Mouse (Mus musculus) kidney, adult 2 months (tissue): ENCODE measurements around the gene Adh5.
"Not testable (repeated sequence)": the region's sequence is repeated elsewhere in the genome, so short reads cannot be mapped to it uniquely, and the experiment has no call there.

Source experiments
- CTCF ChIP-seq: fragments of 200-500 bp; conservative IDR thresholded peaks from 2 replicates; pipeline ENCODE4 v1.5.1; 2011; ENCODE audit warnings: low read depth, mild to moderate bottlenecking, control low read depth, low read length, moderate library complexity, mixed read lengths; ENCODE audit not compliant: insufficient read depth, insufficient read length
- POLR2A ChIP-seq: fragments of 200-500 bp; IDR thresholded peaks from one replicate; pipeline ENCODE4 v1.6.1; 2011; ENCODE audit warnings: low read depth, low read length, control low read depth

- not testable (repeated sequence) for TF ChIP-seq CTCF, POLR2A
Observed at GRCm38 (mm10) chr3:138466656-138467055, 23.8 kb downstream of the Adh5 start.
